8 mouse cellular contexts compared by ENCODE assay signal in genomic region chr19:3575632-3576384, GRCm38 (mm10). TPM values are rescaled to one million over a fixed set of nuclear protein-coding genes. Genes with fewer than 3 reads are reported as not detected.
DNase-seq lines count a peak whose midpoint lies in the region; ATAC-seq and TF ChIP-seq lines count a peak whose summit lies in the region.

Ppp6r3 (minus strand) TSS chr19:3575749.

- no peaks in the 10 kb centered on the region for H3K27me3 ChIP-seq in kidney, embryonic 14.5 days (ENCODE audit: control insufficient read depth, insufficient read depth, low read length)
- no peaks in the 10 kb centered on the region for H3K27me3 ChIP-seq in limb, embryonic 15.5 days

- under 1% methylated on average over 51 of the region's 51 CpGs for WGBS in kidney, embryonic 14.5 days
- under 1% methylated on average over 51 of the region's 51 CpGs for WGBS in limb, embryonic 15.5 days

- H3K9ac ChIP-seq in kidney, embryonic 14.5 days (ENCODE audit: low read depth, low read length), result peak within 1 kb of the TSS; percentile 96
- peak within 1 kb of the TSS; percentile 74 for H3K9ac ChIP-seq in limb, embryonic 15.5 days

- no peaks in the 10 kb centered on the region for H3K9me3 ChIP-seq in kidney, embryonic 14.5 days (ENCODE audit: control insufficient read depth, low read length)
- H3K9me3 ChIP-seq in limb, embryonic 15.5 days, result no peaks in the 10 kb centered on the region

- TF ChIP-seq POLR2A in bone marrow macrophage, adult 2 months (IDR thresholded peaks at IDR 0.05; ENCODE audit: borderline replicate concordance, low read depth, low read length), result no peak
- TF ChIP-seq POLR2A in embryonic fibroblast, embryonic 13.5 days (IDR thresholded peaks at IDR 0.05; ENCODE audit: low read depth, low read length), result peak; percentile 86

- ATAC-seq in kidney, embryonic 14.5 days (ENCODE audit: low FRiP score, low TSS enrichment), result peak; percentile 97
- ATAC-seq in limb, embryonic 15.5 days (ENCODE audit: insufficient number of reproducible peaks, low FRiP score, low TSS enrichment, low read depth), result peak; percentile 98

- no peak for TF ChIP-seq CTCF in bone marrow macrophage, adult 2 months (IDR thresholded peaks at IDR 0.05; ENCODE audit: low read depth, low read length)
- TF ChIP-seq CTCF in embryonic fibroblast, embryonic 13.5 days (IDR thresholded peaks at IDR 0.05; ENCODE audit: borderline replicate concordance, insufficient read depth, low read length), result no peak

- DNase-seq in A20 (ENCODE audit: low read depth, low spot score), result peak; percentile 99
- DNase-seq in heart, adult 9 months (ENCODE audit: low spot score in 2 of 2), result peak; percentile 99
- peak; percentile 93 to 94 for DNase-seq in monocyte, adult 2 months (ENCODE audit: low read depth in 1 of 2, low spot score in 2 of 2)
- DNase-seq in spleen, postnatal 36 days (ENCODE audit: low spot score in 2 of 2), result peak; percentile 97 to 98

- H3K27ac ChIP-seq in bone marrow macrophage, adult 2 months (ENCODE audit: insufficient read depth, low read depth, low read length), result peak within 1 kb of the TSS; percentile 88
- peak within 1 kb of the TSS; percentile 80 for H3K27ac ChIP-seq in embryonic fibroblast, embryonic 13.5 days (ENCODE audit: insufficient read depth, low read length)
- peak within 1 kb of the TSS; percentile 94 for H3K27ac ChIP-seq in kidney, embryonic 14.5 days (ENCODE audit: low read depth, low read length)
- H3K27ac ChIP-seq in limb, embryonic 15.5 days, result peak within 1 kb of the TSS; percentile 97

- H3K4me3 ChIP-seq in bone marrow macrophage, adult 2 months (ENCODE audit: insufficient read depth, low read length), result peak within 1 kb of the TSS; percentile 96
- peak within 1 kb of the TSS; percentile 99 for H3K4me3 ChIP-seq in embryonic fibroblast, embryonic 13.5 days (ENCODE audit: insufficient read depth, low read length)
- H3K4me3 ChIP-seq in kidney, embryonic 14.5 days (ENCODE audit: low read length), result peak within 1 kb of the TSS; percentile 97
- H3K4me3 ChIP-seq in limb, embryonic 15.5 days, result peak within 1 kb of the TSS; percentile 94

- no peaks in the 10 kb centered on the region for H3K36me3 ChIP-seq in kidney, embryonic 14.5 days (ENCODE audit: control insufficient read depth, insufficient read depth, low read length)
- H3K36me3 ChIP-seq in limb, embryonic 15.5 days, result no peaks in the 10 kb centered on the region

- peaks cover 22% of the 10 kb centered on the region for H3K4me1 ChIP-seq in bone marrow macrophage, adult 2 months (ENCODE audit: control insufficient read depth, insufficient read depth, low read length)
- no peaks in the 10 kb centered on the region for H3K4me1 ChIP-seq in embryonic fibroblast, embryonic 13.5 days (ENCODE audit: control insufficient read depth, insufficient read depth, low read length)
- H3K4me1 ChIP-seq in kidney, embryonic 14.5 days (ENCODE audit: control insufficient read depth, insufficient read depth, low read length), result peaks cover 19% of the 10 kb centered on the region
- peaks cover 25% of the 10 kb centered on the region for H3K4me1 ChIP-seq in limb, embryonic 15.5 days

- peak within 1 kb of the TSS; percentile 70 for H3K4me2 ChIP-seq in kidney, embryonic 14.5 days (replicated peaks; ENCODE audit: low read depth, low read length)
- peak within 1 kb of the TSS; percentile 72 for H3K4me2 ChIP-seq in limb, embryonic 15.5 days

RNA-seq across cellular contexts. Expression of gene Ppp6r3, which starts in this region (rescaled TPM):
- polyA plus RNA-seq in bone marrow macrophage, adult 2 months (2012; ENCODE audit: insufficient read depth, insufficient read length, missing spikeins), result 52.0 and 56.1 TPM in 2 replicates
- 63.6 and 69.4 TPM in 2 replicates for polyA plus RNA-seq in embryonic fibroblast, embryonic 13.5 days (2011; ENCODE audit: insufficient read length, low read depth, missing spikeins)
- 44.8 and 81.1 TPM in 2 replicates for polyA plus RNA-seq in kidney, embryonic 14.5 days (2014; fragmentation: Nextera tagmentation; extraction: Ambion mirVana)
- 46.8 and 55.6 TPM in 2 replicates for polyA plus RNA-seq in limb, embryonic 15.5 days (2015; fragmentation: Nextera tagmentation; extraction: Ambion mirVana)

Comparison
In these comparisons a context has a peak if more than half of its experiments do, and no peak if none do; other contexts are left out.
1. Peak in every context shown above with its lines: DNase-seq, ATAC-seq, H3K4me3 ChIP-seq and H3K27ac ChIP-seq.